Mouse (Mus musculus): ENCODE data around the gene Prlr.

Prlr gene

GRCm38 (mm10) chr15:10177083-10177482 is at the start of gene Prlr:
Prlr (plus strand) TSS chr15:10177238.
- no peak for DNase-seq

GRCm38 (mm10) chr15:10133781-10134180 is 43.3 kb upstream of the Prlr start:
- no peak for DNase-seq

GRCm38 (mm10) chr15:10134889-10135288 is 42.1 kb upstream of the Prlr start:
- DNase-seq: no peak

- peak; percentile 9 for DNase-seq
Observed at GRCm38 (mm10) chr15:10144520-10144919, 32.5 kb upstream of the Prlr start.

- DNase-seq: no peak
Observed at GRCm38 (mm10) chr15:10148196-10148595, 28.8 kb upstream of the Prlr start.

- DNase-seq: no peak
Observed at GRCm38 (mm10) chr15:10160663-10161062, 16.4 kb upstream of the Prlr start.

GRCm38 (mm10) chr15:10175078-10175477 is 2.0 kb upstream of the Prlr start:
- no peak for DNase-seq

- DNase-seq: no peak
Observed at GRCm38 (mm10) chr15:10175656-10176055, 1.4 kb upstream of the Prlr start.

- DNase-seq: peak; percentile 13
Observed at GRCm38 (mm10) chr15:10177519-10178130, 587 bp downstream of the Prlr start.

- DNase-seq: peak; percentile 27
Observed at GRCm38 (mm10) chr15:10178131-10178566, 1.1 kb downstream of the Prlr start.

- DNase-seq: no peak
Observed at GRCm38 (mm10) chr15:10180694-10181093, 3.7 kb downstream of the Prlr start.

GRCm38 (mm10) chr15:10192101-10192630 is 15.1 kb downstream of the Prlr start:
- no peak for DNase-seq

- DNase-seq: no peak
Observed at GRCm38 (mm10) chr15:10200991-10201390, 24.0 kb downstream of the Prlr start.

GRCm38 (mm10) chr15:10202504-10203302 is 25.7 kb downstream of the Prlr start:
- no peak for DNase-seq

- no peak for DNase-seq
Observed at GRCm38 (mm10) chr15:10210261-10210770, 33.3 kb downstream of the Prlr start.

- DNase-seq: no peak
Observed at GRCm38 (mm10) chr15:10211992-10212391, 35.0 kb downstream of the Prlr start.

- DNase-seq: no peak
Observed at GRCm38 (mm10) chr15:10213213-10213612, 36.2 kb downstream of the Prlr start.

- no peak for DNase-seq
Observed at GRCm38 (mm10) chr15:10213710-10214109, 36.7 kb downstream of the Prlr start.

- DNase-seq: no peak
Observed at GRCm38 (mm10) chr15:10215719-10216118, 38.7 kb downstream of the Prlr start.

- DNase-seq: no peak
Observed at GRCm38 (mm10) chr15:10216189-10216588, 39.2 kb downstream of the Prlr start.

GRCm38 (mm10) chr15:10223614-10224155 is 46.6 kb downstream of the Prlr start:
- DNase-seq: no peak

- no peak for DNase-seq
Observed at GRCm38 (mm10) chr15:10225701-10226100, 48.7 kb downstream of the Prlr start.

- DNase-seq: no peak
Observed at GRCm38 (mm10) chr15:10228636-10229035, 51.6 kb downstream of the Prlr start.

GRCm38 (mm10) chr15:10235977-10236376 is 58.9 kb downstream of the Prlr start:
- peak; percentile 26 for DNase-seq

All from thymus, postnatal 4 days (tissue).